Comparison of ENCODE assay signal across 27 mouse cellular contexts in the genomic region with DNA sequence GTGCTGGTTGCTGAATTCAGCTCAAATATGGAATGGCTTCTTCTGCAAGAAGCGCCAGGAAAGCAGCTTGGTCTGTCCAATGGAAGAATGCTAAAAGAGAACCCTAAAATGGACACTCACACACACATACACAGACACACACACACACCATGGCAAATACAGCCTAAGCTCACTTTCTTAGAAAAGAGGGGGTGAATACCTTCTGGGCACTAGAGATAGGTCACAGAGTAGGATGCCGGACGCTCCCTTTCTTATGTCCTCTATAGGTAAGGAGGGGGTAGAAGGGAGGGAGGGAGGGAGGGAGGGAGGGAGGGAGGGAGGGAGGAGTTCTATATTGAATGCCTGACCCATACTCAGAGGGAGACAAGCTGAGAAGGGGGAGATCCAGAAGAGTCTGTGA. TPM values are rescaled to one million over a fixed set of nuclear protein-coding genes. Genes with fewer than 3 reads are reported as not detected.
"Had no signal": no experiment of that assay in that cellular context is flagged by ENCODE, and none has a peak within 500 bp of the region (broad histone marks: within the 10 kb centered on the region; RNA-seq: fewer than 3 reads in every experiment).

No protein-coding gene starts in this region.

- H3K9me3 ChIP-seq: intestine, embryonic 15.5 days; kidney, embryonic 15.5 days; lung, embryonic 15.5 days; megakaryocyte, embryonic 14.5 days; midbrain, embryonic 10.5 days; neural tube, embryonic 12.5 days; neural tube, embryonic 15.5 days had no signal

- H3K36me3 ChIP-seq: intestine, embryonic 15.5 days; kidney, embryonic 15.5 days; lung, embryonic 15.5 days; midbrain, embryonic 10.5 days; neural tube, embryonic 12.5 days; neural tube, embryonic 15.5 days had no signal

- H3K4me3 ChIP-seq: intestine, embryonic 15.5 days; kidney, embryonic 15.5 days; layer of hippocampus, adult 2 months; lung, embryonic 15.5 days; megakaryocyte, embryonic 14.5 days; midbrain, embryonic 10.5 days; neural tube, embryonic 12.5 days; neural tube, embryonic 15.5 days had no signal

- ATAC-seq: intestine, embryonic 15.5 days had no signal

- DNase-seq: kidney, adult 11 months; kidney, adult 8-10 months; kidney, postnatal 14 days; layer of hippocampus, adult 9-11 months; lung, adult 18-20 months; lung, postnatal 10 days; lung, postnatal 36 days; midbrain, embryonic 14.5 days; right cerebral cortex, adult 18-20 months; right cerebral cortex, postnatal 14 days; right cerebral cortex, postnatal 4 days; thymus, adult 2 months; thymus, postnatal 14 days; thymus, postnatal 4 days had no signal

- H3K27ac ChIP-seq: intestine, embryonic 15.5 days; kidney, embryonic 15.5 days; layer of hippocampus, adult 2 months; lung, embryonic 15.5 days; midbrain, embryonic 10.5 days; neural tube, embryonic 12.5 days; neural tube, embryonic 15.5 days; stomach, postnatal 0 days had no signal

- H3K4me2 ChIP-seq: intestine, embryonic 15.5 days; kidney, embryonic 15.5 days; lung, embryonic 15.5 days; neural tube, embryonic 12.5 days; neural tube, embryonic 15.5 days had no signal

- H3K9ac ChIP-seq: intestine, embryonic 15.5 days; kidney, embryonic 15.5 days; lung, embryonic 15.5 days; neural tube, embryonic 12.5 days; neural tube, embryonic 15.5 days had no signal

- H3K27me3 ChIP-seq: neural tube, embryonic 15.5 days had no signal

RNA-seq across cellular contexts. Expression of a gene that starts 9.2 kb away (rescaled TPM):
- polyA plus RNA-seq: large intestine, adult 2 months; limb, embryonic 11.5 days; lung, embryonic 15.5 days; midbrain, embryonic 10.5 days; midbrain, embryonic 14.5 days; midbrain, postnatal 0 days; neural tube, embryonic 12.5 days; neural tube, embryonic 15.5 days; stomach, embryonic 14.5 days; stomach, postnatal 0 days; thymus, adult 2 months had no signal
